In genomic region chr5:121251813-121252212, GRCm38 (mm10) we compare ENCODE assay signal across 14 mouse cellular contexts. TPM values are rescaled to one million over a fixed set of nuclear protein-coding genes. Genes with fewer than 3 reads are reported as not detected.
A peak's percentile ranks its signal among the peaks of the same experiment; 100 is the strongest.
DNase-seq lines count a peak whose midpoint lies in the region; ATAC-seq and TF ChIP-seq lines count a peak whose summit lies in the region.
"Had no signal": no experiment of that assay in that cellular context is flagged by ENCODE, and none has a peak within 500 bp of the region (broad histone marks: within the 10 kb centered on the region; RNA-seq: fewer than 3 reads in every experiment).

No protein-coding gene starts in this region.

- H3K4me2 ChIP-seq in kidney, embryonic 14.5 days (replicated peaks; ENCODE audit: low read depth, low read length): no peak overlapping the region
- no peak overlapping the region for H3K4me2 ChIP-seq in liver, postnatal 0 days (ENCODE audit: low read depth, low read length)
- H3K4me2 ChIP-seq: lung, embryonic 15.5 days; stomach, embryonic 15.5 days had no signal

- no peaks in the 10 kb centered on the region for H3K9me3 ChIP-seq in kidney, embryonic 14.5 days (ENCODE audit: control insufficient read depth, low read length)
- no peaks in the 10 kb centered on the region for H3K9me3 ChIP-seq in liver, postnatal 0 days (ENCODE audit: low read length)
- H3K9me3 ChIP-seq: lung, embryonic 15.5 days; stomach, embryonic 15.5 days had no signal

- H3K4me1 ChIP-seq in kidney, embryonic 14.5 days (ENCODE audit: control insufficient read depth, insufficient read depth, low read length): no peaks in the 10 kb centered on the region
- peaks cover 29% of the 10 kb centered on the region for H3K4me1 ChIP-seq in liver, postnatal 0 days (ENCODE audit: insufficient read depth)
- H3K4me1 ChIP-seq: lung, embryonic 15.5 days; stomach, embryonic 15.5 days had no signal

- no peak for TF ChIP-seq CTCF in liver, postnatal 0 days (IDR thresholded peaks at IDR 0.05; ENCODE audit: low read depth)
- TF ChIP-seq CTCF in layer of hippocampus, adult 2 months (conservative IDR thresholded peaks at IDR 0.05): no peak

- WGBS in kidney, embryonic 14.5 days: 56% methylated on average over 8 of the region's 8 CpGs
- 56% methylated on average over 8 of the region's 8 CpGs for WGBS in liver, postnatal 0 days (ENCODE audit: insufficient replicate concordance)

- peak; percentile 20 for DNase-seq in kidney, adult 11 months
- peak; percentile 80 for DNase-seq in adrenal gland, adult 8-10 months
- DNase-seq in heart, postnatal 10 days: peak; percentile 67 to 81
- DNase-seq in liver, postnatal 0 days: peak; percentile 38
- no peak for DNase-seq in layer of hippocampus, adult 2 months (ENCODE audit: low spot score in 2 of 2)
- no peak for DNase-seq in left cerebral cortex, adult 11 months (ENCODE audit: low spot score)
- DNase-seq in urinary bladder, postnatal 25 days (ENCODE audit: low spot score): no peak
- DNase-seq: gastrocnemius, postnatal 25 days; right cerebral cortex, adult 18-20 months had no signal

- H3K9ac ChIP-seq in kidney, embryonic 14.5 days (ENCODE audit: low read depth, low read length): no peak overlapping the region
- no peak overlapping the region for H3K9ac ChIP-seq in liver, postnatal 0 days (replicated peaks)
- H3K9ac ChIP-seq: lung, embryonic 15.5 days; stomach, embryonic 15.5 days had no signal

- no peaks in the 10 kb centered on the region for H3K27me3 ChIP-seq in kidney, embryonic 14.5 days (ENCODE audit: control insufficient read depth, insufficient read depth, low read length)
- H3K27me3 ChIP-seq in liver, postnatal 0 days (ENCODE audit: insufficient read depth, low read length): no peaks in the 10 kb centered on the region
- H3K27me3 ChIP-seq: lung, embryonic 15.5 days; stomach, embryonic 15.5 days had no signal

- intact Hi-C loops in heart, postnatal 10 days (cut with DNase I): no loop called here

- H3K27ac ChIP-seq in kidney, embryonic 14.5 days (ENCODE audit: low read depth, low read length): no peak overlapping the region
- peak overlapping the region; percentile 51; the same call in 1 of the 2 replicates for H3K27ac ChIP-seq in liver, postnatal 0 days (ENCODE audit: low read depth)
- H3K27ac ChIP-seq in layer of hippocampus, adult 2 months: no peak overlapping the region
- H3K27ac ChIP-seq: lung, embryonic 15.5 days; stomach, embryonic 15.5 days had no signal

- no peak overlapping the region for H3K4me3 ChIP-seq in kidney, embryonic 14.5 days (ENCODE audit: low read length)
- H3K4me3 ChIP-seq in liver, postnatal 0 days (ENCODE audit: low read depth, low read length): no peak overlapping the region
- H3K4me3 ChIP-seq in layer of hippocampus, adult 2 months: no peak overlapping the region
- H3K4me3 ChIP-seq: lung, embryonic 15.5 days; stomach, embryonic 15.5 days had no signal

- no peak for ATAC-seq in kidney, embryonic 14.5 days (ENCODE audit: low FRiP score, low TSS enrichment)
- peak; percentile 35; the same call in 1 of the 2 replicates for ATAC-seq in liver, postnatal 0 days
- ATAC-seq: CD4-positive, CD25-positive, alpha-beta regulatory T cell, adult 4 months; intestine, embryonic 16.5 days had no signal

- no peak for TF ChIP-seq EP300 in liver, postnatal 0 days (IDR thresholded peaks at IDR 0.05; ENCODE audit: low read depth)

- peaks cover 10% of the 10 kb centered on the region; the same call in 1 of the 2 replicates for H3K36me3 ChIP-seq in kidney, embryonic 14.5 days (ENCODE audit: control insufficient read depth, insufficient read depth, low read length)
- peaks cover 40% of the 10 kb centered on the region for H3K36me3 ChIP-seq in liver, postnatal 0 days (replicated peaks; ENCODE audit: insufficient read depth, low read length)

RNA-seq across cellular contexts. Expression of gene Hectd4, which starts 31.8 kb away (rescaled TPM):
- polyA plus RNA-seq in kidney, embryonic 14.5 days (2014; fragmentation: Nextera tagmentation; extraction: Ambion mirVana): 6.2 and 8.0 TPM in 2 replicates
- total RNA-seq in adrenal gland, adult 8-10 months (2022): 10 to 100 TPM; 22.7 to 39.2 (median 29.1) TPM
- 10 to 100 TPM; 24.0 to 24.4 TPM for total RNA-seq in heart, postnatal 10 days (2021)
- polyA plus RNA-seq in liver, postnatal 0 days (2015; fragmentation: Nextera tagmentation; extraction: Ambion mirVana): 3.3 and 3.6 TPM in 2 replicates
- 100 to 1,000 TPM; 170 to 175 TPM for total RNA-seq in layer of hippocampus, adult 2 months (2021)

RNA-seq across cellular contexts. Expression of gene Rpl6, which starts 47.5 kb away (rescaled TPM):
- polyA plus RNA-seq in kidney, embryonic 14.5 days (2014; fragmentation: Nextera tagmentation; extraction: Ambion mirVana): 738 and 891 TPM in 2 replicates
- 1,000 to 10,000 TPM in 2 of 4 experiments, 100 to 1,000 TPM in 2; 908 to 1,162 (median 1,035) TPM for total RNA-seq in adrenal gland, adult 8-10 months (2022)
- 100 to 1,000 TPM; 729 to 779 TPM for total RNA-seq in heart, postnatal 10 days (2021)
- polyA plus RNA-seq in liver, postnatal 0 days (2015; fragmentation: Nextera tagmentation; extraction: Ambion mirVana): 315 and 325 TPM in 2 replicates
- 100 to 1,000 TPM; 472 to 483 TPM for total RNA-seq in layer of hippocampus, adult 2 months (2021)

Comparison
In these comparisons a context has a peak if more than half of its experiments do, and no peak if none do; other contexts are left out.
1. DNase-seq: peak in kidney, adult 11 months (single experiment), adrenal gland, adult 8-10 months (single experiment), heart, postnatal 10 days (2 of 2) and liver, postnatal 0 days (single experiment); none in layer of hippocampus, adult 2 months (0 of 2), left cerebral cortex, adult 11 months (single experiment) and urinary bladder, postnatal 25 days (single experiment).
2. RNA of gene Hectd4, which starts 31.8 kb away (total RNA-seq): 170 to 175 TPM in layer of hippocampus, adult 2 months; 22.7 to 39.2 TPM in adrenal gland, adult 8-10 months and 24.0 to 24.4 TPM in heart, postnatal 10 days; every median in the first group is over 4 times any median in the second.